Mouse (Mus musculus): ENCODE results near the gene Tas2r129. TPM values are rescaled to one million over a fixed set of nuclear protein-coding genes. Genes with fewer than 3 reads are reported as not detected.
"Not testable (repeated sequence)": the region's sequence is repeated elsewhere in the genome, so short reads cannot be mapped to it uniquely, and the experiment has no call there.

Gene Tas2r129
- not detected for total RNA-seq (2021)
- long read RNA-seq, experiment 1: 0 reads
- long read RNA-seq, experiment 2: 0 reads

DNA sequence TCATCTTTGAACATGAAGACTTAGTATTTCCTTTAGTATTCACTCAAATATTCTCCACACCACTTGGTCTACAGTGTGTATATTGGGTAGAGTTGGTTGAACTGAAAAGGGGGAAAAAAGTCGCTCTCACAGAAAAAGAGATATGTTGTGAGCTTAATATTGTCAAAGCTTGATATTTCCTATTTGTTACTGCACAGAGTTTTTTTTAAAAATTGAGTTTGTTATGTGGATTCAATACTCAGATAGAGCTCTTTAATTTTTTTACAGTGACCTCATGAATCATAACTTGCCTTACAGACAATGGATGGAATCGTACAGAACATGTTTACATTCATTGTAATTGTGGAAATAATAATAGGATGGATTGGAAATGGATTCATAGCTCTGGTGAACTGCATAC is at the start of gene Tas2r129:
Gene Tas2r129, plus strand, starts transcription at position 301 of the 400 bp plus-strand sequence.
- DNase-seq (ENCODE audit: low spot score in 2 of 2): no peak

DNA sequence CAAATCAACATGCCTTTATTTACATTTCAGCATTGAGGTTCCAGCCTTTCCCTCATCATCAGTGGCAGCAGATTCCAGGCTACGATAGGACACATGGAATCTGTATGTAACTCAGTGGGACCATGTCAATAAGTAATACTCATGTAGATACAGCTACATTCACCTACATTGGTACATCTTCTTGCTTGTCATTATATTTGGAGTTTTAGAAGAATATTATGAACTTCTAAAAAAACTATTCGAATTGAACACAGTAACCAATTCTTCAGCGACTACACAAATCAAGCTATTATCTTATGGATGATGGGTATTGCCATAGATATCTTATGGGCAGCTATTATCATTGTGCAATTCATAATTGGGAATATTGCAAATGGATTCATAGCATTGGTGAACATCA is 41.6 kb upstream of the Tas2r129 start, which contains the start of gene Tas2r125:
Gene Tas2r125, plus strand, starts transcription at position 301 of the 400 bp plus-strand sequence.
- DNase-seq (ENCODE audit: low spot score in 2 of 2): no peak

DNA sequence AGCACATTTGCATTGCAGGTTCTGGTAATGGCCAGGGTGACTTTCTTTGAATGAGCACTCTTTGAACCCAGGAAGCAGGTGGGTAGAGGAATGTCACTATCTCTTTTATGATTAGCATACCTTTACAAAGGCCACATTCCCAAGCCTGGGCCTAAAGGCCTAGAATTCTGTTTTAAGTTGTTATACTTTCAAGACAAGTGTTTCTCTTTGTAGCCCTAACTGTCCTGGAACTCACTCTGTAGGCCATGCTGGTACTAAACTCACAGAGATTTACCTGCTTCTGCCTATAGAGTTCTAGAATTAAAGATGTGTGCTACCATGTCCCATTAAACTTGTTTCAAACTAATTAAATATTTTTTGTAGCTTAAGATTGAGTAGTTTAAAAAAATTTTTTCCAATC is 9.5 kb upstream of the Tas2r129 start:
- DNase-seq (ENCODE audit: low spot score in 2 of 2): not testable (repeated sequence)

DNA sequence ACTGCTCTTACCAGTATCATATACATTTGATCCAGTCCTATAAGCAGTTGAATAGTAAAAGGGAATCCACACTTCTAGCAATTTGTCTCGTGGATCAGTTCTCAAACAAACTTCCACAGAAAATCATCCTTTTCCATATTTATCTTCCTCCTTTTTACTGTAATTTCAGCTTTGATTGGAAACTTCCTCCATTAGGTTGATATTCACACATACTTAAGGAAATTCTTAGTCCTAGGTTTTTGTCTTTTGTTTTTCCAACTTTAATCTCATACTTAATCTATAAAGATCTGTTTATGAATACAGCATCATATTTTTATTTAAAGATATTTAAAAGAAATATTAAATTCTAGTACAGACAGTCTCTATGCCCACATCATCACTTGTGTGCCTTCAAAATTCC is 6.9 kb downstream of the Tas2r129 start, which contains the start of gene Tas2r131:
Gene Tas2r131, minus strand, starts transcription at position 101 of the 400 bp plus-strand sequence.
- DNase-seq (ENCODE audit: low spot score in 2 of 2): no peak

DNA sequence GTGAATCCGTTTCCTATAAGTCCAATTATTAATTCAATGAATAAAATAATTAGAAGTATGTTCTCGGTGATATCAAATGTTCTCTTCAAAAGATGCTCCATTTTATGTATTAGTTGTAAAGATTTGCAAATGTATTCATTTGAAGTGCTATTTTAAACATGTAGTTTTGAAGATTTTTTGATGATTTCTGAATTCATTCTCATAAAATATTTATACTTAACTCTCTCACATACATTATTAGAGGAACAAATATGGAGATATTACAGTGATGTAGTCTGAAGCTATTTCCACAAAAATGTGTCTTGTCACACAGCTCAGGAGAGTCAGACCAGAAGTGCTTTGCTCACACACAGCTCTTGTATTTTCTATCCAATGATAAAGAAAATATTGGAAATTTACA is 30.0 kb downstream of the Tas2r129 start, which contains the start of gene Tas2r109:
Gene Tas2r109, minus strand, starts transcription at position 101 of the 400 bp plus-strand sequence.
- no peak for DNase-seq (ENCODE audit: low spot score in 2 of 2)

Other genes starting within 250 kb of the Tas2r129 start
- not detected for gene Tas2r122, start 239.2 kb upstream of the Tas2r129 start, total RNA-seq (2021)
- gene Tas2r115, start 213.1 kb upstream of the Tas2r129 start, total RNA-seq (2021): not detected
- gene Tas2r124, start 196.4 kb upstream of the Tas2r129 start, total RNA-seq (2021): not detected
- gene Tas2r102, start 189.0 kb upstream of the Tas2r129 start, total RNA-seq (2021): not detected
- gene Tas2r136, start 172.9 kb upstream of the Tas2r129 start, total RNA-seq (2021): not detected
- gene Tas2r117, start 148.3 kb upstream of the Tas2r129 start, total RNA-seq (2021): not detected
- gene Tas2r123, start 104.0 kb upstream of the Tas2r129 start, total RNA-seq (2021): not detected
- gene Tas2r116, start 95.7 kb upstream of the Tas2r129 start, total RNA-seq (2021): not detected
- not detected for gene Tas2r110, start 83.1 kb upstream of the Tas2r129 start, total RNA-seq (2021)
- not detected for gene Tas2r113, start 58.1 kb upstream of the Tas2r129 start, total RNA-seq (2021)
- not detected for gene Tas2r125, start 41.5 kb upstream of the Tas2r129 start, total RNA-seq (2021)
- gene Tas2r131, start 6.8 kb downstream of the Tas2r129 start, total RNA-seq (2021): not detected
- not detected for gene Tas2r109, start 29.9 kb downstream of the Tas2r129 start, total RNA-seq (2021)
- gene Tas2r103, start 86.0 kb downstream of the Tas2r129 start, total RNA-seq (2021): not detected
- not detected for gene Tas2r140, start 104.7 kb downstream of the Tas2r129 start, total RNA-seq (2021)
- gene Smim10l1, start 153.8 kb downstream of the Tas2r129 start, total RNA-seq (2021): 10 to 100 TPM; 58.8 to 59.0 TPM